Comparison of ENCODE assay signal across 8 mouse cellular contexts in the genomic region with DNA sequence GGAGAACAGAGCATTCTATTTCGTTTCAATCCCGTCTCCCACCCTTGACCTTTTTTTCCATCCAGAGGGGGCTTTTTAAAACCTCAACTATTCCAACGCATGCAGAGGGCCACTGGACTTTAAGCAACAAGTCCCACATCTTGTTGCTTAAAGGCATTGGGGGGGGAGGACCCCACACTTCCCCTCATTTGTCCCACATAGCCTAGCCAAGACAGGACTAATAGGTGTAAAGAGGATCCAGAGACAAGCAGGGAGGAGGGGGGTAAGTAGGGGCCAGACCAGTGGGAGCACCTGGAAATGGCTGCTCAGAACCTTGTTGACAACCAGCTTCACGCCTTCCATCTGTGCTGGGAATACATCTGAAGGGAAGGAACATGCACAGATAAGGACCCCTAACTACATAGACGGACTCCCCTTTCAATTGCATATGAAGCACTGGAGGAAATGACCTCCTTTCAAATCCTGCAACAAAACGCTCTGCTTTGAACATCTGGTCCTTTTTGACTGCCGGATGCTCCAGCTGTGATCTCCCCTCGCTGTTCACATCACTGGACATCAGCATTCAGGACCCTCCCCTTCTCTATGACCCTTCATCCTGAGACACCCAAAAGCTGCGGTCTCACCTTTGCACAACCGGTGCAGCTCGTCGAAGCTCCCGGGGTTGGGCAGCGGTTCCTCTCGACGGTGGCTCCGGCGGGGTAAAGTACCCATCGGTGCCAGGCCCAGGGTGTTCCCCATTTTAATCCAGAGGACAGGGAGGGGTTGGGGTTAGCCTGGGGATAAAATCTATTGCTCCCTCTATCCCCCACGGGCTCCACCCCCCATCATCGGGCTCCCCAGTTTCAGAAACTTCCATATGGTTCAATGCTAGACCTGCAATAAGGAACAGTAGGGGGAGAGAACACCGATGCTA. TPM values are rescaled to one million over a fixed set of nuclear protein-coding genes. Genes with fewer than 3 reads are reported as not detected.
DNase-seq lines count a peak whose midpoint lies in the region; ATAC-seq and TF ChIP-seq lines count a peak whose summit lies in the region.

No protein-coding gene starts in this region.

- intact Hi-C loops in gastrocnemius, adult 2 months (cut with DNase I) = loop anchor here (1.0 to 2.0 kb wide), 4 partner anchors 17 to 105 kb away; no protein-coding TSS in a partner anchor
- intact Hi-C loops in left cerebral cortex, postnatal 4 days (cut with DNase I) = loop anchor here (2.0 kb wide), 1 partner anchor 101 kb away; no protein-coding TSS in a partner anchor

- H3K27me3 ChIP-seq in forebrain, embryonic 16.5 days (replicated peaks; ENCODE audit: control insufficient read depth, insufficient read depth, low read length) = no peaks in the 10 kb centered on the region
- no peaks in the 10 kb centered on the region for H3K27me3 ChIP-seq in neural tube, embryonic 12.5 days (replicated peaks)

- no peaks in the 10 kb centered on the region for H3K9me3 ChIP-seq in forebrain, embryonic 16.5 days (ENCODE audit: control insufficient read depth, low read length)
- H3K9me3 ChIP-seq in neural tube, embryonic 12.5 days = no peaks in the 10 kb centered on the region

- H3K36me3 ChIP-seq in forebrain, embryonic 16.5 days (ENCODE audit: control insufficient read depth, insufficient read depth) = peaks cover 3% of the 10 kb centered on the region; the same call in 1 of the 2 replicates
- H3K36me3 ChIP-seq in neural tube, embryonic 12.5 days = peaks cover 16% of the 10 kb centered on the region; the same call in 1 of the 2 replicates

- peak; percentile 41 for DNase-seq in gastrocnemius, adult 2 months
- no peak for DNase-seq in gastrocnemius, adult 8-10 months (ENCODE audit: low spot score in 2 of 2)
- DNase-seq in urinary bladder, postnatal 14 days (ENCODE audit: low spot score) = peak; percentile 25
- no peak for DNase-seq in urinary bladder, postnatal 36 days (ENCODE audit: low spot score in 2 of 2)
- DNase-seq in left cerebral cortex, postnatal 4 days = peak; percentile 21
- DNase-seq in B cell, adult 2 months = no peak

- WGBS in forebrain, embryonic 16.5 days = 6% methylated on average over 22 of the region's 22 CpGs
- WGBS in neural tube, embryonic 12.5 days = 6% methylated on average over 22 of the region's 22 CpGs

- H3K4me1 ChIP-seq in forebrain, embryonic 16.5 days (replicated peaks; ENCODE audit: control insufficient read depth, insufficient read depth, low read length) = peaks cover 13% of the 10 kb centered on the region
- H3K4me1 ChIP-seq in neural tube, embryonic 12.5 days = peaks cover 15% of the 10 kb centered on the region

- H3K27ac ChIP-seq in gastrocnemius, adult 2 months = peak overlapping the region; percentile 95
- H3K27ac ChIP-seq in forebrain, embryonic 16.5 days (ENCODE audit: low read length) = no peak overlapping the region
- no peak overlapping the region for H3K27ac ChIP-seq in neural tube, embryonic 12.5 days

- H3K4me2 ChIP-seq in forebrain, embryonic 16.5 days (ENCODE audit: low read length) = peak overlapping the region; percentile 80
- H3K4me2 ChIP-seq in neural tube, embryonic 12.5 days (replicated peaks) = peak overlapping the region; percentile 86

- peak overlapping the region; percentile 88 for H3K4me3 ChIP-seq in gastrocnemius, adult 2 months
- H3K4me3 ChIP-seq in forebrain, embryonic 16.5 days (replicated peaks; ENCODE audit: low read length) = peak overlapping the region; percentile 54
- H3K4me3 ChIP-seq in neural tube, embryonic 12.5 days = peak overlapping the region; percentile 57

- H3K9ac ChIP-seq in forebrain, embryonic 16.5 days (replicated peaks; ENCODE audit: low read depth, low read length) = peak overlapping the region; percentile 55
- peak overlapping the region; percentile 57 for H3K9ac ChIP-seq in neural tube, embryonic 12.5 days

- no peak for TF ChIP-seq CTCF in gastrocnemius, adult 2 months (IDR thresholded peaks at IDR 0.05)

- ATAC-seq in forebrain, embryonic 16.5 days = peak; percentile 10
- ATAC-seq in neural tube, embryonic 12.5 days (ENCODE audit: low FRiP score, low read depth) = no peak; the same call in none of the 2 replicates

RNA-seq across cellular contexts. Expression of a gene that starts 0.8 kb away (rescaled TPM):
- 10 to 100 TPM; 43.2 to 56.3 TPM for total RNA-seq in gastrocnemius, adult 2 months (2021)
- total RNA-seq in gastrocnemius, adult 8-10 months (2022) = 10 to 100 TPM; 46.4 to 50.9 (median 50.4) TPM
- polyA plus RNA-seq in forebrain, embryonic 16.5 days (2015; fragmentation: Nextera tagmentation; extraction: Ambion mirVana) = 47.7 and 54.8 TPM in 2 replicates
- 10 to 100 TPM; 50.7 to 56.9 TPM for total RNA-seq in left cerebral cortex, postnatal 4 days (2021)
- polyA plus RNA-seq in neural tube, embryonic 12.5 days (2016; fragmentation: Nextera tagmentation; extraction: Ambion mirVana) = 30.1 and 30.8 TPM in 2 replicates

RNA-seq across cellular contexts. Expression of a gene that starts 3.3 kb away (rescaled TPM):
- total RNA-seq in gastrocnemius, adult 2 months (2021) = under 1 TPM in 1 of 2 experiments, not detected in 1; 0.59 TPM
- total RNA-seq in gastrocnemius, adult 8-10 months (2022) = 1 to 10 TPM in 2 of 4 experiments, not detected in 2; 1.5 to 6.1 TPM
- 1.4 and 2.3 TPM in 2 replicates for polyA plus RNA-seq in forebrain, embryonic 16.5 days (2015; fragmentation: Nextera tagmentation; extraction: Ambion mirVana)
- total RNA-seq in left cerebral cortex, postnatal 4 days (2021) = 1 to 10 TPM; 2.6 to 3.0 TPM
- 5.4 and 7.6 TPM in 2 replicates for polyA plus RNA-seq in neural tube, embryonic 12.5 days (2016; fragmentation: Nextera tagmentation; extraction: Ambion mirVana)

RNA-seq across cellular contexts. Expression of a gene that starts 7.8 kb away (rescaled TPM):
- not detected for total RNA-seq in gastrocnemius, adult 2 months (2021)
- under 1 TPM in 1 of 4 experiments, not detected in 3; 0.21 TPM for total RNA-seq in gastrocnemius, adult 8-10 months (2022)
- polyA plus RNA-seq in forebrain, embryonic 16.5 days (2015; fragmentation: Nextera tagmentation; extraction: Ambion mirVana) = 0.29 and 0.48 TPM in 2 replicates
- not detected for total RNA-seq in left cerebral cortex, postnatal 4 days (2021)
- polyA plus RNA-seq in neural tube, embryonic 12.5 days (2016; fragmentation: Nextera tagmentation; extraction: Ambion mirVana) = 0.20 and 0.24 TPM in 2 replicates

RNA-seq across cellular contexts. Expression of a gene that starts 12.6 kb away (rescaled TPM):
- total RNA-seq in gastrocnemius, adult 2 months (2021) = 1 to 10 TPM; 2.5 to 6.1 TPM
- total RNA-seq in gastrocnemius, adult 8-10 months (2022) = 1 to 10 TPM in 3 of 4 experiments, under 1 TPM in 1; 0.85 to 3.1 (median 2.3) TPM
- 15.7 and 17.6 TPM in 2 replicates for polyA plus RNA-seq in forebrain, embryonic 16.5 days (2015; fragmentation: Nextera tagmentation; extraction: Ambion mirVana)
- total RNA-seq in left cerebral cortex, postnatal 4 days (2021) = 1 to 10 TPM; 7.1 to 8.0 TPM
- 21.9 and 24.3 TPM in 2 replicates for polyA plus RNA-seq in neural tube, embryonic 12.5 days (2016; fragmentation: Nextera tagmentation; extraction: Ambion mirVana)

RNA-seq across cellular contexts. Expression of a gene that starts 25.5 kb away (rescaled TPM):
- total RNA-seq in gastrocnemius, adult 2 months (2021) = 10 to 100 TPM; 58.3 to 75.0 TPM
- 10 to 100 TPM; 40.2 to 94.7 (median 71.0) TPM for total RNA-seq in gastrocnemius, adult 8-10 months (2022)
- polyA plus RNA-seq in forebrain, embryonic 16.5 days (2015; fragmentation: Nextera tagmentation; extraction: Ambion mirVana) = 7.1 and 7.9 TPM in 2 replicates
- 10 to 100 TPM in 1 of 2 experiments, 1 to 10 TPM in 1; 9.0 to 11.3 TPM for total RNA-seq in left cerebral cortex, postnatal 4 days (2021)
- polyA plus RNA-seq in neural tube, embryonic 12.5 days (2016; fragmentation: Nextera tagmentation; extraction: Ambion mirVana) = 5.9 and 6.2 TPM in 2 replicates

Comparison
In these comparisons a context has a peak if more than half of its experiments do, and no peak if none do; other contexts are left out.
1. DNase-seq: peak in gastrocnemius, adult 2 months (single experiment), urinary bladder, postnatal 14 days (single experiment) and left cerebral cortex, postnatal 4 days (single experiment); none in gastrocnemius, adult 8-10 months (0 of 2), urinary bladder, postnatal 36 days (0 of 2) and B cell, adult 2 months (0 of 2).
2. Peak in every context shown above with its lines, with median percentiles within 50 percentile points of each other: H3K4me3 ChIP-seq.